Mouse (Mus musculus) heart, postnatal 25 days (tissue): ENCODE data around the gene Hnrnpr. TPM values are rescaled to one million over a fixed set of nuclear protein-coding genes. Genes with fewer than 3 reads are reported as not detected.

Source experiments
- DNase-seq: peaks from one replicate; pipeline ENCODE4 v3.0.0; 2022; ENCODE audit warnings: low spot score
- intact Hi-C: fragments of 180-260 bp; cut with DNase I; formaldehyde crosslinking; loops from one replicate; pipeline ENCODE4 v1.15.1; 2025
- total RNA-seq, 2 experiments: library from RNA; stranded (reverse); gene quantifications; 2 replicates each; pipeline ENCODE4 v1.2.3; 2021

Gene Hnrnpr
- total RNA-seq, 2 experiments from 2014 or later = 44.6 to 44.9 TPM

DNA sequence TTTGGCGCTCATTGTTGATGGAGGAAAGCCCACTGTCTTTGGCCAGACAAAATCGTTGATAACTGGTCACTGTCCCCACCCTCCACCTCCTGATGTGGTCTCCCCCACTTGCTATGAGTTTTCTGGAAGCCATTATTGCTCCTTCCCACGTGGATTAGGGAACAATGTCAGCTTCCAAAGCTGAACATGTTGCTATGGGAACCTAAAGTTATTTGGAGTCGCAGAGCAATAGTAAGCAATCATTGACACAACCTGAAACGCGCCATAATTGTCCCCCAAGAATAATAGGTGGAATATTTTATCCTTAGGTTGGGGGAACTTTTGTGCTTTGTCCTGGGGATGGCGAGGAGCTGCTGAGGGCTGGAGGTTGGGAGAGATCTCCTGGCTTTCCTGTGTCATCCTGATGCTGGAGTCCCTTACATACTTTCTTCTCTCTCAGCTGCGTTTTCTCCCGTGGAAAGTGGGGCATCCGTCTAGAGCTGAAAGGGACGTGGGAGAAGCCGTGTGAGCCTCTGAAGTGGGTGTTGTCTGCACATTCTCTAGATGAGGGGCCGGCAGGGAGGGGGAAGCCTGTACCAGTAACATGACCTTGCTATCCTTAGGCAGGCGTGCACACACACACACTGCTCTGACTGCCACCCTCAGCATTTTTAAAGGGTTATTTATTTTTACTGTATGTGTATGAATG lies 62.9 kb downstream of the Hnrnpr start:
- intact Hi-C loops = no loop called here
- no peak for DNase-seq

DNA sequence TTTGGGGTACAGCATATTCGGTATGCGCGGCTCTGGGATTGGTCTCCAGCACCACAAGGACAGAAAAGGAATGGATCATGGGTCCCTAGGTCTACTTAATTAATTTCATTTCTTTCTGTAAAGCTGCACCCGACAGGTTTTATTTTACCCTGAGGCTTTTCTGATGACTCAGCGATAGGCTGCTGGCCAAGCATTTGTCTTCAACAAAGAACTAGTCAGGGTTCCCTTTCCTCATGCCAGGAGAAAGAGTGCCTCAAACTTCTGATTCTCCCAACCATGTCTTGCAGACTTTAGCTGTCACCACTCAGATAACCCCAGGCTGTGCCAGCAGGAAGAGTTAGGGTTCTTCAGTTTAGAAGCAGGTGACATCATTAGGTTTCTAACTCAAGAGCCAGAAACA lies 66.3 kb downstream of the Hnrnpr start:
- intact Hi-C loops = no loop called here
- no peak for DNase-seq

DNA sequence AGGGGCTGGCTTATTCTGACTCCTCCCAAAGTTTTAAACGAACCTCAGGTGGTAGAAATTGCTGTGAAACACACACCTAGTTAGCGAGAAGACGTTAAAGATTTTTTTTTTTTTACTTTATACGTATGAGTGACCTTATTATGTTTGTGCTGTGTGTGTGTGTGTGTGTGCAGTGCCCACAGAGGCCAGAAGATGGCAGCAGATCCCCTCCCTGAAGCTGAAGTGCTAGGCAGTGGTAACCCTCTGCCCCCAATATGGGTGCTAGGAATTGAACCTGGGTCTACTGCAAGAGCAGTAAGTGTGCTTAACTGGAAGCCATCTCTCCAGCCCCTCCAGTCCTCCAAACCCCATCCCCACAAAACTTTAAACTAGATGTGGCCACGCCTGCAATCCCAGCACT lies 72.3 kb downstream of the Hnrnpr start:
- no peak for DNase-seq
- intact Hi-C loops = no loop called here

DNA sequence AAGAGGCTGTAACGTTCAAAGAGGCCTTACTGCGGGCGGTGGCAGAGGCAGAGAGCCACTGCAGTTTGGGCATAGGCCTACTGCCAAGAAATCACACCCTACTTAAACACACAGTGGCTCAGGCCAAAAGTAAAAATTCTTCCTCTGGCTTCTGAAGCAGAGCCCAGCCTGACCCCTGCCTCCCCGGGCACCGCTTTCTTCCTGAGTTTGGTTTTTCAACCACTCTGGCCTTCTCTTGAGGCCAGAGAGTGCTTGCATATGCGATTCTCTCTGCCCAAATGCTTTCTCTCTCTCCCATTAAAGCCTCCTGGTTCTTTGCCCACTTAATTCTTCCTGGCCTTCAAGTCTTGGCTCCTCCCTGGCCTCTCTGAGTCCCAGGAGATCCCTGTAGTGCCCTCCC lies 73.1 kb downstream of the Hnrnpr start:
- DNase-seq = no peak
- intact Hi-C loops = no loop called here

DNA sequence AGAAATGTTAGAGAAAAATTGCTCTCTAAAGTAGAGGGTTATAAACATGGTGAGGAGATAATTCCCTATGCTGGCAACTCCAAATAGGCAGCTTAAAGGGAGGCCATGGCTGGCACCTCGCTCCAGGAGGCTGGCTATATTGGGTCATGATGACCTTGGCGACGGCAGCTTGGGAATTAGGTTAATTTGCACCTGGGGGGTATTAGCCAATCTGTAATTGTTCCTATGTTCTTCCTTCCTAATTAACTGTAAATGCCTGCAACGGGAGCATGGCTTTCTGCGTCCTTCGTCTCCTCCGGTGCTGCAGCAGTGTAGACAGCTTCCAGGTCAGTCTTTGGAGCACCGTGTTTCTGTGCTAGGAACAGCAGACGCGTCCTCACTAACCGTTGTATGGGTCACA lies 76.5 kb downstream of the Hnrnpr start:
- no peak for DNase-seq
- intact Hi-C loops = no loop called here

DNA sequence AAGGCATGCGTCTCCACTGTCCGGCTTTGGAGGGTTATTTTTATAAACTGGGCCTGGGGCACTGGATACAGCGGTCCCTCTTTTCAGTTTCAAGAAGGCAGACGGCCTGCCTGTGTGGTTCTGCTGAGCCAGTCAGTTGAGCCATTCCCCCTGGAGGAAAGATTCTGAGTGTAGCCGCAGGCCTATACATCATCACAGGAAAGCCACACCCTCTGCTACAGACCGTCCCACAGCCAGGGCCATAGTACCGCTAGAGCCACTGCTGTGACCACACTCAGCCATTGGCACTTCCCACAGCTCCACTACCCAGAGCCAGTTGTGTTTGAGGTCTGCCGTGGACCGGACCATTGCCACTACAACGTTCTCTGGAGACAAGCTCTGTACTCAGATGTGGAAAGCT lies 91.1 kb downstream of the Hnrnpr start:
- no peak for DNase-seq
- intact Hi-C loops = no loop called here

DNA sequence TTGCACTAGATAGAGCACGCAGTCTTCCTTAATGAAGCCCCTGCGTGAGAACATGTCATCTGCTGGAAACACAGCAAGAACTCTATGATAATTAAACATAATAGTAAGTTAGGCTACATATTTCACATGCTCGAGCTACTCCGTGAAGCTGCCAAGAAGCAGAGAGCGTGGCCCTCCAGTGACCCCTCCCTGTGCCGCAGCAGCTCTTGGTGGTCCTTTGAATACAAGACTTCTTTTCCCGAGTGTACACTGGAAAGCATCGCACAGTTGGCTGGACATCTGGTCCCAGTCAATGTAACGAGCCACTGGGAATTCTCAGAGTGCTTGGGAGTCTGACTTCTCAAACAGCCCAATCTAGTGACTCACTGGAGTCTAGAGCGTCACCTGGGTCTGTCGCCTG lies 97.1 kb downstream of the Hnrnpr start:
- DNase-seq = no peak
- intact Hi-C loops = no loop called here

Other genes with a start within 250 kb of the Hnrnpr start
- 10 to 100 TPM; 46.9 to 70.1 TPM for gene Id3, start 167.4 kb upstream of the Hnrnpr start, total RNA-seq
- gene E2f2, start 138.5 kb upstream of the Hnrnpr start, total RNA-seq = 1 to 10 TPM; 1.9 to 4.3 TPM
- 10 to 100 TPM in 1 of 2 experiments, 1 to 10 TPM in 1; 8.7 to 11.8 TPM for gene Asap3, start 104.6 kb upstream of the Hnrnpr start, total RNA-seq
- gene Tcea3, start 63.2 kb upstream of the Hnrnpr start, total RNA-seq = 100 to 1,000 TPM; 101 to 111 TPM
- gene Zfp46, start 26.3 kb upstream of the Hnrnpr start, total RNA-seq = 10 to 100 TPM; 39.3 to 54.1 TPM
- not detected for gene Htr1d, start 112.6 kb downstream of the Hnrnpr start, total RNA-seq
- under 1 TPM; 0.23 to 0.53 TPM for gene 6030445D17Rik, start 151.3 kb downstream of the Hnrnpr start, total RNA-seq
- gene Luzp1, start 158.8 kb downstream of the Hnrnpr start, total RNA-seq = 10 to 100 TPM; 43.4 to 50.2 TPM